Mouse (Mus musculus) Patski (cell line): Measurements from ENCODE around the gene Sdr42e1. TPM values are rescaled to one million over a fixed set of nuclear protein-coding genes. Genes with fewer than 3 reads are reported as not detected.
A peak's percentile ranks its signal among the peaks of the same experiment; 100 is the strongest.

Experiments
- ATAC-seq: fragments of 100-300 bp; one replicate; pipeline ENCODE4 v1.8.0; 2021
- CTCF ChIA-PET: fragments of 350-600 bp; sonication (Branson Sonifier 250); formaldehyde crosslinking; loops from one replicate; lab custom pipeline; 2022; ENCODE audit warnings: inconsistent platforms; lab: Charles Lee
- POLR2A ChIA-PET: fragments of 350-600 bp; sonication (Branson Sonifier 250); formaldehyde crosslinking; loops from one replicate; lab custom pipeline; 2022; ENCODE audit warnings: antibody characterized with exemption, inconsistent platforms; lab: Charles Lee
- DNase-seq: peaks from one replicate; pipeline ENCODE4 v3.0.0-alpha.2; 2011; ENCODE audit warnings: low read depth, low spot score
- H3K27me3 ChIP-seq: fragments of 371-371 bp; one replicate; pipeline ENCODE4 v1.5.1; 2021
- CTCF ChIP-seq: fragments of 100-300 bp; IDR thresholded peaks from one replicate; pipeline ENCODE4 v1.5.1; 2021
- in situ Hi-C: fragments of 300-500 bp; cut with MboI; formaldehyde crosslinking; loops from 3 replicates; pipeline ENCODE4 v1.11.1; 2018; ENCODE audit warnings: low pct_unique_long_range_greater_than_20kb, mixed read lengths
- polyA plus RNA-seq: library from polyadenylated mRNA; unstranded; gene quantifications from one replicate; pipeline ENCODE4 v1.2.3, GENCODE M21; 2021

Sdr42e1 gene
- polyA plus RNA-seq, 1 experiment from 2014 or later = 1.6 TPM

DNA sequence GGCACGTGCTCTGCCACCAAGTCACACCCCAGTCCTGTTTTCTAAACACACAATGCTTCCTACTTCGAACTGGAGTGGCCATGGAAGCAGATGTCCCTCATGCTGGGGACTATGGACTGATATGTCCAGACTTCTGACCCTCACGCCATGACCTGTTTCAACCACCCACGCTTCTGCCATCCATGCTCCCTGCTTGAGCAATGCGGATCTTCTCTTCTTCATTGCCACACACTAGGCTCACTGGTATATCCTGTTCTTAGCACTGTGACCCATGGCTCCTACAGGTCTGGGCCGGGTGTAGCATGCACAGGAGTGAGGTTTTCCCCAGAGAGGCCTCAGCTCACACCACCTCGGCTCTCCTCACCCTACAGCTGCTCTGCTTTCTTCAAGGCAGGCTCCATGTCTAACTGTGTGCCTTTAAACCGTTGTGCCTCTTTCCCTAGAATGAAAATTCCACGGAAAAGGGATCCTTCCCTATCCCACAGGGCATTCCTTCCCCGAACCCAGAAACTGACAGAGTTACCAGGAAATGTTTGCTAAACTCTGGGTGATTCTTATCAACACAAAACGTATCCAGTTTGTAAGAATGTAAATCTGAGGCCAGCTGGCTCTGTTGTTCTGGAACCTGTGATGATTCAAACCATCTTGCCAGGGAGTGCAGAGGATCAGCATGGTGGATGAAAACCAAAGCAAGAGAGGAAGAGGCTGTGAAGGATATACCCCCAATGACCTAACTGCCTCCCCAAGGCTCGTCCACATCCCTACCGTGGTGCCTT is 6.0 kb downstream of the Sdr42e1 start:
- DNase-seq (no peak), ATAC-seq (no peak)
- ChIA-PET POLR2A (interaction anchor here (0.6 kb wide), 1 partner anchor 1229 kb away, joined by 6 read pairs; no protein-coding TSS in a partner anchor), CTCF (interaction anchor here (1.5 kb wide), 1 partner anchor 34 kb away, joined by 3 read pairs; no protein-coding TSS in a partner anchor)
- no peaks in the 10 kb centered on the region for H3K27me3 ChIP-seq
- TF ChIP-seq CTCF = no peak
- in situ Hi-C loops = no loop called here

DNA sequence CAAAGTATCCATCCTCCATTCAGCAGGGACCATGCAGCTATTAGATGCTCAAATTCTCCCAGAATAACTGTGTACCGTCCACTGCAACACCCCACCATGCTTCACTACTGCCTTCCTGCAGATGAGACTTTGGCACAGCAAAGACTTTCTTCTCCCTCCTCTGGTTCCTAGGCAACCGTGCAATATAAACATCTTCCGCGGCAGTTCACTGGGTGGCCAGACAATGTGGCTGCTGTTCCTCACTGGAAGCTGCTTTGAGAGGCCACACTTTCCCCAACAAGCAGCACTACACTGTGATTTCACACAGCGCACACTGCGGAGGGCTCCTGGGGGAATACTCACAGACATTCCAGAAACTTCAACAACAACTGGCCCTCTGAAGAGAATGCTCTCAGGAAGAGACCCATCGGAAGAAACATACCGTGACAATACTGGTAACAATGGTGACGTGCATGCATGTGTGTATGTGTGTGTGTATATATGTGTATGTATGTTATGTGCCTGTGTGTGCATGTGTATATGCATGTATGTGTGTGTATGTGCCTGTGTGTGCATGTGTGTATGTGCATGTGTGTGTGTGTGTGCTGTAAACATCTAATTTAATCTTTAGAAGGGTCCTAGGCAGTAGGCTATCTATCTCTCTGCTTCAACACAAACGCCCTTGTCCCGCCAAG is 13.0 kb downstream of the Sdr42e1 start:
- ChIA-PET CTCF (no interaction called here), POLR2A (no interaction called here)
- ATAC-seq = no peak
- no peak for TF ChIP-seq CTCF
- H3K27me3 ChIP-seq = no peaks in the 10 kb centered on the region
- in situ Hi-C loops = no loop called here
- no peak for DNase-seq

DNA sequence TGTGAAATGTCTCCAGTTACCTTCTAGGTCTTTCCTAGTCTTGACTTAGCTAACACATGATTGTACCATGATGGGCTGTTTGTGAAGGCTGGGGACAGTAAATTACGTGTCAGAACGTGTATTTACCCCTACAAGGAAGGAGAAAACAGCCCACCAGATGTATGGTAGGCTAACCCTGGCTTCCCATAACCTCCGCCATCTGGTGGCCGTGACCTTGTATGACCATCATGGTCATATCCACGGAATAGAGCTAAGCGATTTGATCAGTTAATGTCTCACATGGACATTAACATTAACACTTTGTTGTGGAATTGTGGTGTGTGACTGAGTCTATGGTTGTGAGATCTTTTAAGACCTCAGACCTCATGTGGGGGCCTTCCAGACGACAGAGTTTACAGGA is 14.5 kb downstream of the Sdr42e1 start:
- TF ChIP-seq CTCF = no peak
- ATAC-seq (no peak), DNase-seq (no peak)
- no peaks in the 10 kb centered on the region for H3K27me3 ChIP-seq
- in situ Hi-C loops = no loop called here
- CTCF ChIA-PET = interaction anchor here (0.8 kb wide), 1 partner anchor 11 kb away, joined by 3 read pairs; no protein-coding TSS in a partner anchor
- POLR2A ChIA-PET = no interaction called here

DNA sequence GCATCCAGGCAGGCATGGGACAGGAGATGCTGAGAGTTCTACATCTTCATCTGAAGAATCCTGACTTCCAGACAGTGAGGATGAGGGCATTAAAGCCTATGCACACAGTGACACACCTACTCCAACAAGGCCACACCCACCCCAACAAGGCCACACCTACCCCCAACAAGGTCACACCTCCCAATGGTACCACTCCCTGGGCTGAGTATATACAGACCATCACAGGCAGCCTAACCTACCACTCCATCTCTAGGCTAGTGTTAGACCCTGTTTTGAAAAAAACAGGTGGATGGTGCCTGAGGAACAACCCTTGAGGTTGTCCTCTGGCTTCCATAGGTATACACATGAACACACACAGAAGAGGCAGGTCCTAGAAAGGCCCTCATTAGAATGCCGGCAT is 21.2 kb downstream of the Sdr42e1 start:
- TF ChIP-seq CTCF = no peak
- H3K27me3 ChIP-seq = peaks cover 3% of the 10 kb centered on the region
- ATAC-seq = no peak
- ChIA-PET CTCF (no interaction called here), POLR2A (no interaction called here)
- no peak for DNase-seq
- in situ Hi-C loops = no loop called here

DNA sequence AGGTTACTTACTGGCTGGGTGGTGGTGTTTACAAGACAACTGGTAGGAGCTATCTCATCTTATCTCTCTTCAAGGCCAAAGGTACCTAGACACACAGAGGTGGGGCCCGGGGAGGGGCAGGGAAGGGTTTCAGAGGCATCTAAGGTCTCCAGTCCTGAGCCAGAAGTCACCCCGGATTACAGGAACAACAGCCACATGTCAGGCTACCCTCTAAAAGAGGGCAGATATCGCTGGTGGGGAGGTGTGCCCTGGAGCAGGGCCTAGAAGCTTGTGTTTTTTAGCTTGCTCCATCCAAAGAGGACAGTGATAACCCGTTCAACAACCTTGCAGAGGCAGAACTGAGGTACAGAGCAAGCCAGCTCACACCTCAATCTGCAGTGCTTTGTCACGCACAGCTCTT is 27.0 kb downstream of the Sdr42e1 start:
- no peak for TF ChIP-seq CTCF
- in situ Hi-C loops = loop anchor here (5.0 kb wide), 1 partner anchor 221 kb away; no protein-coding TSS in a partner anchor
- ChIA-PET CTCF (interaction anchor here (0.6 to 2.3 kb wide), 6 partner anchors 8 to 218 kb away, joined by 3 to 7 read pairs (median 4); partner anchors contain the start of gene Mphosph6), POLR2A (no interaction called here)
- ATAC-seq = no peak
- no peak for DNase-seq
- peaks cover 3% of the 10 kb centered on the region for H3K27me3 ChIP-seq

DNA sequence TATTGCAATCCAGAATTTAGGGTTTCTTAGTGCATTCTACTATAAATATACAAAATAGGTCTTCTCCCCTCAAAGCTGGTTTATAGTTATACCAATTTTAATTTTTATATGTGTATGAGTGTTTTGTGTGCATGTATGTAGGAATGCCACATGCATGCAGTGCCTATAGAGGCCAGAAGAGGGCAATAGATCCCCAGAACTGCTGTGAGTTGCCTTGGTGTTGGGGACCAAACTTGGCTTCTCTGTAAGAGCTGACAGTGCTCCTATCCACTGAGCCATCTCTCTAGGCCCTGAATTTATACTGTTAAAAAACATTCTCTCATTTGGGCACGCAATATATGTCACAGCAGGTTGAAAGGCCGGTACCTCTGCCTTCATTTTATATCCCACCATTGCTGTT is 27.5 kb downstream of the Sdr42e1 start:
- ChIA-PET CTCF (interaction anchor here (0.6 to 2.3 kb wide), 6 partner anchors 8 to 218 kb away, joined by 3 to 7 read pairs (median 4); partner anchors contain the start of gene Mphosph6), POLR2A (no interaction called here)
- in situ Hi-C loops = loop anchor here (5.0 kb wide), 1 partner anchor 221 kb away; no protein-coding TSS in a partner anchor
- H3K27me3 ChIP-seq = peaks cover 3% of the 10 kb centered on the region
- DNase-seq (no peak), ATAC-seq (peak; percentile 79)
- peak; percentile 94 for TF ChIP-seq CTCF

DNA sequence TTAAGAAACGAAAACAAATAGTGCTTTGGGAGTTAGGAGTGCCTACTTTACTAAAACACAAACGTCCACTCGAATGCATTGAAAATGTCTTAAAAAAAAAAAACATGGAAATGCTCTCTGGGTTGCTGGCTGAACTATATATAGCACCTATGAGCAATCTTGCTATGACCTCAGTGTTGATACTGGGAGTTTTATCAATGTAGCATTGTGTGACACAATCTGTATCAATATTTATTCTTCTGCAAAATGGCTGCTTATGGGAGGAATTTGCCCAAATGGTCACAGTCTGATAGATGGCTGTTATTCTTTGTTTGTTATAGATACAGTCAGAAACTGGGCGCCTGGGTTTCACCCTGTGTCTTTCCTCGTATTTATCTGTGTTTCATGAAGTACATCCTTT is 28.0 kb downstream of the Sdr42e1 start:
- ChIA-PET POLR2A (no interaction called here), CTCF (interaction anchor here (1.0 to 2.3 kb wide), 4 partner anchors 9 to 31 kb away, joined by 3 to 7 read pairs (median 4); no protein-coding TSS in a partner anchor)
- TF ChIP-seq CTCF = no peak
- no peak for DNase-seq
- peaks cover 3% of the 10 kb centered on the region for H3K27me3 ChIP-seq
- ATAC-seq = no peak
- in situ Hi-C loops = loop anchor here (5.0 kb wide), 1 partner anchor 222 kb away; no protein-coding TSS in a partner anchor

DNA sequence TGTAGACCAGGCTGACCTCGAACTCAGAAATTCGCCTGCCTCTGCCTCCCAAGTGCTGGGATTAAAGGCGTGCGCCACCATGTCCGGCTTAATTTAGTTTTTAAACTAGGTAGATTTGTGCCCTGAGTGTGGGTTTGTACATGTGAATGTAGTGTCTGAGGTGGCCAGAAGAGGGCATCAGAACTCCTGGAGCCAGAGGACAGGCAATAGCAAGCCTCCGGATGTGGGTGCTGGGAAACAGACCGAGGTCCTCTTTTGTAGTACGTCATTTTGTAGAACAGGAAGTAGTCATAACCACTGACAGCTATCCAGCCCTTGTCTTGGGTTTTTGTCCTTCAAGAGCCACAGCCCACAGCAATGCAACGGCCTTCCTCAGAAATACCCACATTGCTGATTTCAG is 33.9 kb downstream of the Sdr42e1 start:
- DNase-seq (no peak), ATAC-seq (no peak)
- H3K27me3 ChIP-seq = no peaks in the 10 kb centered on the region
- CTCF ChIA-PET = no interaction called here
- in situ Hi-C loops = no loop called here
- POLR2A ChIA-PET = no interaction called here
- peak; percentile 31 for TF ChIP-seq CTCF

DNA sequence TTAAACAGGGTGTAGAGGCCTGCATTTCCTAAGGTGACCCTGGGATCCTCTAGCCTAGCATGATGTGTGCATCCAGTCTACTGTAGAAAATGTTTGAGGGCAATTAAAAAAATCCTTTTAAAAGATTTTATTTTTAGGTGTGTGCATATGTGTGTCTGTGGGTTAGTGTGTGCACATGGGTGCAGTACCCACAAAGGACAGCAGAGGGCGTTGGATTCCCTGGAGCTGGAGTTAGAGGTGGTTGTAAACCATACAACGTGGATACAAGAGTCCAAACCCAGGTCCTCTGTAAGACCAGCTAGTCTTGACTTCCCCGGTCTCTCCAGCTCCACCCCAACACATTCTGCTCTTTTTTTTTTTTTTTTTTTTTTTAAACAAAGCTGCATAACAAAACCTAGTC is 36.0 kb downstream of the Sdr42e1 start:
- CTCF ChIA-PET = no interaction called here
- no peaks in the 10 kb centered on the region for H3K27me3 ChIP-seq
- in situ Hi-C loops = no loop called here
- TF ChIP-seq CTCF = peak; percentile 51
- POLR2A ChIA-PET = interaction anchor here (0.5 kb wide), 1 partner anchor 33 kb away, joined by 4 read pairs; no protein-coding TSS in a partner anchor
- no peak for ATAC-seq
- DNase-seq = no peak

DNA sequence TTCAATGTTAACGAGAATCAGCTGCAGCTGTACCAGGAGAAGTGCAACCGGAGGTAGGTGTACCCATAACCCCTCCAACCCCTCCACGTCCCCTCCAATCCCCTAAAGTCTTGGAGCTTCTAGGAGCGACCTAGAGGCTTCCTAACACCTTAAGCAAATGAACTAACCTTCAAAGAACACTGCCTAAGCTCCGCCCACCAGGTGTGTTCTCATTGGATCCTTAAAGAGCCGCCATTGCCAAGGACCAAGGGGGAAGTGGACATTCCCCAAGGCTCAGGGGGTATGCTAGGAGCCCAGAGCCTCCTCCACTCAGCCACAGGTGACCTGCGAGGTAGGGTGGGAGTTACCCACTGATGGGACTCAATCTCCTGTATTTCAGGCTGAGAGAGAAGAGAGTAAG is 39.1 kb downstream of the Sdr42e1 start:
- POLR2A ChIA-PET = no interaction called here
- ATAC-seq (no peak), DNase-seq (no peak)
- no peak for TF ChIP-seq CTCF
- in situ Hi-C loops = no loop called here
- CTCF ChIA-PET = no interaction called here
- no peaks in the 10 kb centered on the region for H3K27me3 ChIP-seq
